Mouse (Mus musculus) erythroid progenitor cell, adult 5-6 weeks (primary cell): ENCODE measurements around the gene Tgm5. TPM values are rescaled to one million over a fixed set of nuclear protein-coding genes. Genes with fewer than 3 reads are reported as not detected.
"Not testable (repeated sequence)": the region's sequence is repeated elsewhere in the genome, so short reads cannot be mapped to it uniquely, and the experiment has no call there.

Source experiments
- ATAC-seq: replicated peaks from 2 replicates; pipeline ENCODE4 v1.8.0; 2016; ENCODE audit warnings: moderate number of reproducible peaks, mild to moderate bottlenecking, moderate TSS enrichment, inconsistent platforms; ENCODE audit not compliant: poor library complexity, low FRiP score, severe bottlenecking
- total RNA-seq, 2 experiments: library from RNA; stranded (forward) in 1 of 2; stranded (reverse) in 1 of 2; fragments of 150-400 nt in 1 of 2; fragments of 186-747, 209-891 nt in 1 of 2; gene quantifications; 2 replicates each; pipeline versions ENCODE4 v1.2.3 to v1.2.4; 2015 to 2017; ENCODE audit warnings: low replicate concordance in 2 of 2

Gene Tgm5
- total RNA-seq, 2 experiments from 2014 or later = not detected

GRCm38 (mm10) chr2:121052176-121052575 lies 33.5 kb downstream of the Tgm5 start:
- no peak for ATAC-seq

GRCm38 (mm10) chr2:121045653-121046052 lies 40.0 kb downstream of the Tgm5 start:
- ATAC-seq = no peak

- peak; percentile 51 for ATAC-seq
These were observed 44.5 kb downstream of the Tgm5 start for GRCm38 (mm10) chr2:121041098-121041497.

- ATAC-seq = no peak
These were observed 46.3 kb downstream of the Tgm5 start for GRCm38 (mm10) chr2:121039382-121039781.

- ATAC-seq = not testable (repeated sequence)
These were observed 46.8 kb downstream of the Tgm5 start for GRCm38 (mm10) chr2:121038851-121039250.

- ATAC-seq = peak; percentile 95
These were observed 48.8 kb downstream of the Tgm5 start, which contains the start of gene Epb42 for GRCm38 (mm10) chr2:121036733-121037341. Gene Epb42 (minus strand): TSS chr2:121037072.

- no peak for ATAC-seq
These were observed 62.7 kb downstream of the Tgm5 start for GRCm38 (mm10) chr2:121022918-121023317.

GRCm38 (mm10) chr2:121017151-121017550 lies 68.5 kb downstream of the Tgm5 start:
- ATAC-seq = no peak

- no peak for ATAC-seq
These were observed 69.4 kb downstream of the Tgm5 start for GRCm38 (mm10) chr2:121016226-121016625.

- ATAC-seq = no peak
These were observed 70.1 kb downstream of the Tgm5 start for GRCm38 (mm10) chr2:121015507-121015906.

GRCm38 (mm10) chr2:121012676-121013075 lies 73.0 kb downstream of the Tgm5 start:
- no peak for ATAC-seq

GRCm38 (mm10) chr2:121009071-121009677 lies 76.5 kb downstream of the Tgm5 start:
- peak; percentile 40 for ATAC-seq

GRCm38 (mm10) chr2:121008664-121009007 lies 77.0 kb downstream of the Tgm5 start:
- peak; percentile 44 for ATAC-seq

- peak; percentile 92 for ATAC-seq
These were observed 77.5 kb downstream of the Tgm5 start, which contains the start of gene Ccndbp1 for GRCm38 (mm10) chr2:121007925-121008663. Gene Ccndbp1 (plus strand): TSS chr2:121008403.

GRCm38 (mm10) chr2:121006986-121007385 lies 78.7 kb downstream of the Tgm5 start:
- no peak for ATAC-seq

- ATAC-seq = no peak
These were observed 81.4 kb downstream of the Tgm5 start for GRCm38 (mm10) chr2:121004018-121004811.

GRCm38 (mm10) chr2:121003586-121003985 lies 82.1 kb downstream of the Tgm5 start:
- no peak for ATAC-seq

- ATAC-seq = no peak
These were observed 86.8 kb downstream of the Tgm5 start for GRCm38 (mm10) chr2:120998863-120999262.

- ATAC-seq = not testable (repeated sequence)
These were observed 89.0 kb downstream of the Tgm5 start for GRCm38 (mm10) chr2:120996607-120997006.
